Mouse (Mus musculus) common myeloid progenitor, adult 5-6 weeks (primary cell): ENCODE measurements around the gene Glis3. TPM values are rescaled to one million over a fixed set of nuclear protein-coding genes. Genes with fewer than 3 reads are reported as not detected.

Experiments used
- total RNA-seq: library from RNA; stranded (forward); fragments of 200-1000, 187-1606 nt; gene quantifications from 2 replicates; pipeline ENCODE4 v1.2.3, GENCODE M21; 2017

Glis3 gene
- total RNA-seq, 1 experiment from 2014 or later, result 0.73 TPM

Other genes with a start within 250 kb of the Glis3 start
- not detected in 2 replicates for gene Slc1a1, start 155.0 kb upstream of the Glis3 start, total RNA-seq